Mouse (Mus musculus) forebrain, embryonic 13.5 days (tissue): Measurements from ENCODE around the gene Tmem9. TPM values are rescaled to one million over a fixed set of nuclear protein-coding genes. Genes with fewer than 3 reads are reported as not detected.

Source experiments
- ATAC-seq: fragments of 200-750 bp; cut with Nextera tagmentation; 2 replicates; pipeline ENCODE4 v1.8.0; 2017
- H3K27ac ChIP-seq: fragments of 300-500 bp; sonication (generic); 2 replicates; pipeline ENCODE4 v1.5.1; 2015; ENCODE audit warnings: inconsistent platforms, mild to moderate bottlenecking, moderate library complexity
- H3K27me3 ChIP-seq: fragments of 300-500 bp; sonication (generic); 2 replicates; pipeline ENCODE4 v1.6.1; 2015; ENCODE audit warnings: mild to moderate bottlenecking, inconsistent platforms
- H3K36me3 ChIP-seq: fragments of 300-500 bp; sonication (generic); 2 replicates; pipeline ENCODE4 v1.6.1; 2015; ENCODE audit warnings: mild to moderate bottlenecking, inconsistent platforms; ENCODE audit not compliant: poor library complexity, severe bottlenecking
- H3K4me1 ChIP-seq: fragments of 300-500 bp; sonication (generic); 2 replicates; pipeline ENCODE4 v1.6.1; 2015; ENCODE audit warnings: inconsistent platforms
- H3K4me2 ChIP-seq: fragments of 300-500 bp; sonication (generic); 2 replicates; pipeline ENCODE4 v1.6.1; 2015; ENCODE audit warnings: inconsistent platforms, mild to moderate bottlenecking, moderate library complexity
- H3K4me3 ChIP-seq: fragments of 300-500 bp; sonication (generic); 2 replicates; pipeline ENCODE4 v1.5.1; 2015; ENCODE audit warnings: mild to moderate bottlenecking, inconsistent platforms
- H3K9ac ChIP-seq: fragments of 300-500 bp; sonication (generic); 2 replicates; pipeline ENCODE4 v1.6.1; 2015; ENCODE audit warnings: mild to moderate bottlenecking, inconsistent platforms
- H3K9me3 ChIP-seq: fragments of 300-500 bp; sonication (generic); replicated peaks from 2 replicates; pipeline ENCODE4 v1.6.1; 2016; ENCODE audit warnings: inconsistent platforms
- WGBS: fragments of 180-500 bp; shearing (Covaris S2); methylation state at CpG from one replicate; pipeline ENCODE4 v1.1.7; 2015; 5-methylcytosine and 5-hydroxymethylcytosine counted together
- polyA plus RNA-seq: library from polyadenylated mRNA; unstranded; fragments of >200 nt; fragmentation: Nextera tagmentation; extraction: Ambion mirVana; gene quantifications from 2 replicates; pipeline ENCODE4 v1.2.1, GENCODE M21; 2015

Tmem9 gene
- polyA plus RNA-seq, 1 experiment from 2014 or later: 130 TPM

DNA sequence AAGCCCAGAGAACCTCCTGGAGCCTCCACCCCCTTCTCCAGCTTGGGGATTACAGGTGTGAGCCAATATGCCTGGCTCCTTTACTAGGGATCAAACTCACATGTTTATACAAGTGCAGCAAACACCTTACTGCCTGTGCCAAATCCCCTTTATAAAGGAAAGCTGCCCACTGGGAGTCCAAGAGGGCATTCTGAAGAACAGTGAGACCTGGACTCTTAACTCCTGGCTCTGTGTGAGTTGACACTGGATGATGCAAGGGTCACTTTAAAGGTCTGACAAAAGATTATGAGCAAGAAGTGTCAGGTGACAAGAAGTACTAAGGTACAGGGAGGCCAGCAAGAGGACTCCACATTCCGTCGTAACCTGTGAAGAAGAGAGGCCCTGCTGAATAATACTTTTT, 6.5 kb upstream of the Tmem9 start:
- WGBS: 84% methylated on average over 2 of the region's 2 CpGs
- H3K27me3 ChIP-seq: peaks cover 4% of the 10 kb centered on the region

DNA sequence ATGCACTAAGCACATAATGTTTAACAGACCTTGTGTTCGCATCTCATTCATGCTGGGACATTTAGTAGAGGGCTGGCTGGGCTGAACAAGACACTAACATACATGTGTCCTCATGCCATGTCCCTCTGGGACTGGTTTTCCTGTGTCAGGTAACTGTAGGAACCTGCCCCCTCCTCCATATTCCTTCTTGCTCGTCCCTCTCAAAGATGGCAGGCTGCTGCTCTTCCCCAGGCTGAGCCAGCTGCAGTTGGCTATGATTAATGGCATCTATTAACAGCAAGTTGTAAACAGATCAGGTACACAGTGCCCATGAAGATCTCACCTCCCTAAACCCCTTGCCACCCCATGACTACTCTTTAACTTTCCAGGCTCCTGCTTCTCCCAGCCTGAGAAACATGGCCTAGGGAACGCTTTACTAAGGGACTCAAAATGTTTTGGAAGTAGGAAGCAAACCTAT, 1.6 kb upstream of the Tmem9 start, which contains the start of gene Igfn1:
Gene Igfn1, minus strand, starts transcription at position 51 of the 457 bp plus-strand sequence.
- peaks cover 11% of the 10 kb centered on the region for H3K4me1 ChIP-seq
- no peak for ATAC-seq
- WGBS: 83% methylated on average over 3 of the region's 3 CpGs

More for the DNA sequence above, 6.5 kb upstream of the Tmem9 start:
- Histone ChIP-seq H3K4me3 (no peak overlapping the region), H3K27ac (no peak overlapping the region), H3K36me3 (no peaks in the 10 kb centered on the region), H3K9me3 (no peaks in the 10 kb centered on the region), H3K4me1 (no peaks in the 10 kb centered on the region), H3K9ac (no peak overlapping the region), H3K4me2 (no peak overlapping the region)
- ATAC-seq: no peak

DNA sequence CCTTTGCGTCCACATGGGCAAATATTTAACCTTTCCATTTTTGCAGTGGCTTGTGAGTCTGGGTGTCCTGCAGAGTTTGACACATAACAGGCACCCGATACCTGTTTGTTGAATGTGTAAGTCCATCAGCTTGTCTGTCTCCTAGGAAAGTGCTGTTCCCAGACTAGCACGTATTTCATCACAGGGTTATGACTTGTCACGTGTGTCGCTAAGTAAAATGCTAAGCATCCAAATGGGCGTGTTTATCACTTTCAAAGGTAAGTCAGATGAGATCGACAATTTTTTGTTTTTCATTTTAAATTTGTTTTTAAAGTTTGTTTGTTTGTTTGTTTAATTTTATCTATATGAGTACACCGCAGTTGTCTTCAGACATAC, 196 bp downstream of the Tmem9 start:
- Histone ChIP-seq H3K27me3 (peaks cover 24% of the 10 kb centered on the region), H3K9me3 (no peaks in the 10 kb centered on the region), H3K4me1 (peaks cover 11% of the 10 kb centered on the region), H3K36me3 (no peaks in the 10 kb centered on the region), H3K9ac (no peak overlapping the region), H3K4me3 (peak overlapping the region; percentile 39), H3K27ac (no peak overlapping the region), H3K4me2 (peak overlapping the region; percentile 74)
- WGBS: 20% methylated on average over 8 of the region's 8 CpGs
- no peak for ATAC-seq

More for the DNA sequence above, 1.6 kb upstream of the Tmem9 start, which contains the start of gene Igfn1:
- peak within 1 kb of the TSS; percentile 74 for H3K4me2 ChIP-seq
- H3K27me3 ChIP-seq: peaks cover 24% of the 10 kb centered on the region
- H3K27ac ChIP-seq: no peak within 1 kb of the TSS
- no peak within 1 kb of the TSS for H3K9ac ChIP-seq
- no peak within 1 kb of the TSS; the same call in 1 of the 2 replicates for H3K4me3 ChIP-seq
- H3K9me3 ChIP-seq: no peaks in the 10 kb centered on the region
- H3K36me3 ChIP-seq: no peaks in the 10 kb centered on the region

DNA sequence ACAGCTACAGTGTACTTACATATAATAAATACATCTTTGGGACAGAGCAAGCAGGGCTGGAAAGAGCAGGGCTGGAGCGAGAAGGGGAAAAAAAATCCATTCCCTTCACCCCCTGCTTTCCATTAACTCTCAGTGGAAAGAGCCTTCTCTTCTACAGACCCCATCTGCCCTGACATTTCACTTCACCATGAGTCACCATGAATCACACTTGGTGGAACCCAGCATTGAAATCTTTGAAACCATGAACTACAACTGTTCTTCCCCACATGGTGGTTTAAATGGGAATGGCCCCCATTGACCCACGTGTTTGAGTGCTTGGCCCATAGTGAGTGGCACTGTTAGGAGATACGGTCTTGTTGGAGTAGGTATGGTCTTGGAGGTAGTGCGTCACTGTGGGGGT, 2.3 kb downstream of the Tmem9 start:
- no peak for ATAC-seq
- Histone ChIP-seq H3K4me1 (peaks cover 11% of the 10 kb centered on the region), H3K4me2 (no peak overlapping the region), H3K27me3 (peaks cover 24% of the 10 kb centered on the region), H3K9me3 (no peaks in the 10 kb centered on the region), H3K9ac (no peak overlapping the region), H3K4me3 (no peak overlapping the region), H3K36me3 (no peaks in the 10 kb centered on the region), H3K27ac (no peak overlapping the region)
- WGBS: 85% methylated on average over 4 of the region's 4 CpGs

DNA sequence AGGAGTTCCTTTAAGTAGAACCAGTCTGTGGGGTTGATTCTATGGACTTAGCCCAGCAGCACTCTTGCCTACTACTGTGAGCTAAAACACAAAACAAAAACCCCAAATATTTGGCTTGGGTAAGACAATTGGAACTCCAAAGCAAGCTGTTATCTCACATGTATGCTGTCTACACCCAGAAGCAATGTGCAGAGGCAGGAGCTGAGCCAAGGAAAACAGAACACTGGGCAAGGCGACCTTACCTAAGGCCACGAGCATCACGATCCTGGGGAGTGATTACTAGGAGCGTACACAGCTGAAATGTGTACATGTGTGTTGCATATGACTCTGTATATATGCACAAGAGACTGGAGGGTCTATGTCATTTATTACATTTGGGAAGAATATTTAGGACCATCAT, 5.6 kb downstream of the Tmem9 start:
- H3K36me3 ChIP-seq: no peaks in the 10 kb centered on the region
- 87% methylated on average over 4 of the region's 4 CpGs for whole genome bisulfite sequencing
- H3K4me2 ChIP-seq: no peak overlapping the region
- H3K4me3 ChIP-seq: no peak overlapping the region
- no peak overlapping the region for H3K9ac ChIP-seq
- no peak for ATAC-seq
- peaks cover 8% of the 10 kb centered on the region for H3K27me3 ChIP-seq
- no peaks in the 10 kb centered on the region for H3K9me3 ChIP-seq
- no peak overlapping the region for H3K27ac ChIP-seq
- H3K4me1 ChIP-seq: peaks cover 7% of the 10 kb centered on the region

DNA sequence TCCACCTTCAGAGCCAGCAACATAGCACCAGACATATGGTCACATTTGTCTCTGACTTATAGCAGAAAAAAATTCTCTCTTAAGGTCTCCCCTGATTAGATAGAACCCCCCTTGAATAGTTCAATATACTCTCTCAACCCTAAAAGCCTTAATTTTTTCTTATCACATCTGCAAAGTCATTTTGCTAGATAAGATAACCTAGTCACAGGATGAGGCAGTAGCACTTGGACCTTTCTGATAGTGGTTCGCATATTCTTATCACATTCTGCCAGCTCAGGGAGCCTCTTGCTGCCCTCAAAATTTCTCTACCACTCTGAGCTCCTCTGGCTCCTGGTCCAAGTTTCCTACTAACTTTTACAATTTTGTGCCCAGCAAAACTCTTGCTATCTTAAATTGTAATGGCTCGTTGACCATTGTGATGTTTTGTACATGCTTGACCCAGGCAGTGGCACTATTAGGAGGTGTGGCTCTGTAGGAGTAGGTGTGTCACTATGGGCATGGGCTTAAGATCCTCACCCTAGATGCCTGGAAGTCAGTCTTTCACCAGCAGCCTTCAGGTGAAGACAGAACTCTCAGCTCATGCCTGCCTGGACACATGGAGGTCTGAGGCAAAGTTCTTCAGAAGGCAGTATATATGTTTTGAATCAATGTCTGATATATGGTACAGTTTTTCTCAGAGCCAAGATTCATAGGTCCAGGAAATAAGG, 7.0 kb downstream of the Tmem9 start:
- no peaks in the 10 kb centered on the region for H3K27me3 ChIP-seq
- WGBS: 83% methylated on average over 2 of the region's 2 CpGs
- H3K4me1 ChIP-seq: peaks cover 18% of the 10 kb centered on the region
- no peaks in the 10 kb centered on the region for H3K36me3 ChIP-seq
- H3K4me2 ChIP-seq: no peak overlapping the region
- ATAC-seq: no peak
- no peak overlapping the region for H3K9ac ChIP-seq
- H3K4me3 ChIP-seq: no peak overlapping the region
- no peak overlapping the region for H3K27ac ChIP-seq
- no peaks in the 10 kb centered on the region for H3K9me3 ChIP-seq

DNA sequence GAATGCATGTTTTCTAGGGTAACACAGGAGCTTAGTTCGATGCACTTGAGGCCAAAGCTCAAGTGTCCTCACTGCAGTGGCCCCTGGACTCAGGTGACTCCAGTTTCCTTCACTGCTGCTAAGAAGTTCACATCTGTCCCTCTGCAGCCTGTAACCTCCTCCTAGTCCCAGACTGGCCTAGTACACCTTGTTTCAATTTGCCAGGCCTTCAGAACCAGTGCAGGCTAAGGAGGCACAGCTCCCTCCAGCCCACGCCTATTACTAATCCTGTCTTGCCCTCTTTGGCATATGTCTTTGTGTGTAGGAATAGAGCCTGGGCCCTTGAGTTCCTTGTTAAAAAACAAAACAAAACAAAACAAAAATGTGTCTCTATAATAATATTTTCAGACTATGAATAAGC, 9.4 kb downstream of the Tmem9 start:
- Histone ChIP-seq H3K9ac (no peak overlapping the region), H3K4me3 (no peak overlapping the region), H3K36me3 (peaks cover 20% of the 10 kb centered on the region), H3K4me2 (peak overlapping the region; percentile 34; the same call in 1 of the 2 replicates), H3K9me3 (no peaks in the 10 kb centered on the region), H3K4me1 (peaks cover 18% of the 10 kb centered on the region), H3K27ac (peak overlapping the region; percentile 58; the same call in 1 of the 2 replicates), H3K27me3 (no peaks in the 10 kb centered on the region)
- 72% methylated on average over 2 of the region's 2 CpGs for WGBS
- ATAC-seq: peak; percentile 50; the same call in 1 of the 2 replicates

DNA sequence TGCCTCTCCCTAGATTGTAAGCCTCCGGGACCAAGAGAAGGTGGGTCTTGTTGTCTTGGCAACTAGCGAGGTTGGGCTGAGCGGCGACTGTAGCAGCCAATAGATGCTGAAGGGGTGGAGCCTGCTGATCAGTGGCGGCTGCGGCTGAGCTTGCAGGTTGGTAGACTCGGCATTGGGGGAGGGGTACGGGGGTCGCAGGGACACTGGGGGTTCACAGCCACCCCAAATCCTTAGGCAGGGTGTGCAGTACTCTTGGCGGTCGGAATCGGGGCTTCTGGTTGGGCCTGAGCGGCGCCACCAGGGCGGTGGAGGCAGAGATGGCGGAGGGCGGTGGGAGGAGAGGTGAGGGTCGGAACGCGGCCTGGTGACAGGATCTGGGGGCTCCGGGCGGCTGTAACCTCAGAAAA, 10.0 kb downstream of the Tmem9 start:
- no peaks in the 10 kb centered on the region for H3K27me3 ChIP-seq
- H3K27ac ChIP-seq: peak overlapping the region; percentile 58; the same call in 1 of the 2 replicates
- ATAC-seq: peak; percentile 100
- WGBS: 0% methylated on average over 22 of the region's 22 CpGs
- peak overlapping the region; percentile 94 for H3K4me2 ChIP-seq
- peak overlapping the region; percentile 69 for H3K4me3 ChIP-seq
- H3K9ac ChIP-seq: peak overlapping the region; percentile 85
- H3K4me1 ChIP-seq: peaks cover 18% of the 10 kb centered on the region
- H3K9me3 ChIP-seq: no peaks in the 10 kb centered on the region
- H3K36me3 ChIP-seq: peaks cover 26% of the 10 kb centered on the region

DNA sequence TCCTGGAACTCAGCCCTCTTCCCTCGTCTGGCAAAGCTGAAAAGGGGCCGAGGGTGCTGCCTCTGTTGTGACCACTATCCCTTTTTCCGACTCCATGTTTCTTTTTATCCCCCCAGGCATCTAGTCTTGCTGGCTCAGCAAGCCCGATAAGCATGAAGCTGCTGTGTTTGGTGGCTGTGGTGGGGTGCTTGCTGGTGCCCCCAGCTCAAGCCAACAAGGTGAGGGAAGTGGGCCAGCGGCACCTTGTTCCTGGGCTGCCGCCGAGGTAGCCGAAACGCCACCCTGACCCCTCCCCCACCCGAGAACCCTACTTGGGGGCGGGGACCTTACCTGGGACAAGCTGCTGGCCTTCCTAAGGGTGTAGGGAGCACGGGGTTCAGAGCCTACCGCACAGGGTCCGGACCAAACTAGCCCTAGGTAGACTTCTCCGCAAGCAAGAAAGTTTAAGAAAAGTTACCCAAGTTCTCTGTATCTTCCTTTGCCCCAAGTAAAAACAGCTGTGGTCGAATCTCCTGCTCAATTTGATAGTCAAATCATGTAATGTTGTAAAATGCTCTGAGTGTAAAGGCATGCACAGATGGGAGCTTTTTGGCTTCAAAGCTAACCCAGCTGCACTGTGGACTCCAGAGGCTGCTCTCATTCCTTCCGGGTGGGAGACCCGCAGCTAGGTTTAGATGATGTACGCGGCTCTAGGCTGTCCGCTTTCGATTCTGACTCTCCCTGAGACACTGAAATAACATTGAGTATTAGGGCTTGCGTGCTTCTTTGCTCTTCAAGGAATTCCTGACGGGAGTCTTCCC, 10.6 kb downstream of the Tmem9 start:
- Histone ChIP-seq H3K27ac (peak overlapping the region; percentile 27; the same call in 1 of the 2 replicates), H3K9me3 (no peaks in the 10 kb centered on the region)
- 7% methylated on average over 24 of the region's 24 CpGs for WGBS

DNA sequence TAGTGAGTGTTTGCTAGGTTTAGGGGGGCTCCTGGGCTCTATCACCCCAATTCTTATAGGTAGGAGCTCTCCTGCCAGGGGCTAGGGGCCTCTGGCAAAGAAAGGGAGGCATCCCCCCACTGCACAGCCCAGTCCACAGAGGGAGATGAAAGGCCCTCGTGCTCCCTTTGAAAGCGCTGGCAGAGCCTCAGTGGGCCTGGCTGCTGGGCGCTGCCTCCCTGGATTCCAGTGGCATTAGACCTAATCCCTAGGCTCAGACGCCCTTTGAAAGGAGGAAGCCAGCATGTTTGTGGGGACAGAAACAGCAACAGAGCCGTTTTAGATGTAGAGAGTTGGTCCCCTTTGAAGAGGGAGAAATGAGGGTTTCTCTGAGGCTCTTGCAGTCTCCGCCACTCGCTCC, 22.3 kb downstream of the Tmem9 start:
- no peaks in the 10 kb centered on the region for H3K9me3 ChIP-seq
- no peaks in the 10 kb centered on the region for H3K27me3 ChIP-seq
- no peak overlapping the region for H3K4me3 ChIP-seq
- H3K27ac ChIP-seq: no peak overlapping the region
- H3K4me1 ChIP-seq: peaks cover 13% of the 10 kb centered on the region
- no peak overlapping the region for H3K9ac ChIP-seq
- H3K4me2 ChIP-seq: no peak overlapping the region
- WGBS: 24% methylated on average over 7 of the region's 7 CpGs
- ATAC-seq: no peak
- peaks cover 100% of the 10 kb centered on the region for H3K36me3 ChIP-seq

More for the DNA sequence above, 10.6 kb downstream of the Tmem9 start:
- Histone ChIP-seq H3K9ac (peak overlapping the region; percentile 85), H3K4me3 (peak overlapping the region; percentile 69), H3K4me1 (peaks cover 18% of the 10 kb centered on the region), H3K4me2 (peak overlapping the region; percentile 94), H3K27me3 (no peaks in the 10 kb centered on the region), H3K36me3 (peaks cover 33% of the 10 kb centered on the region)
- peak; percentile 26 for ATAC-seq

DNA sequence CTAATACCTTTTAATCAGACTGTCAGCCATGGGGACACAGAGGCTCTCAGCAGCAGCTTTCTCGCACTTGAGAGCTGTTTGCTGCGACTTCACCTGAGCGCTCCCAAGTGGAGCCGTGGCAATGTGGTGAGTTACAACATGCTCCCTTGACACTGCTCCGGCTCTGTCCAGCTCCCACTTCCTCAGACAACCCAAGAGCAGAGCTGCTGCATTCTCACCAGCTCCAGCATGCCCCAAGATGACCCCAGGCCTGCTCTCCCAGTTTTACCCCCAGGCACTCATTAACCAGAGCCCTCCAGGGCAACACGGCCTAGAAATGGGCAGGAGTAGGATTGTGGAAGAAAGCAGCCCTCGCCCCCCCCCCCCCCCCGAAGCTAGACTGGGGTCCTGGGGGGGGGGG, 23.7 kb downstream of the Tmem9 start:
- H3K9me3 ChIP-seq: no peaks in the 10 kb centered on the region
- 84% methylated on average over 8 of the region's 8 CpGs for WGBS
- peaks cover 13% of the 10 kb centered on the region for H3K4me1 ChIP-seq
- ATAC-seq: no peak
- H3K27me3 ChIP-seq: no peaks in the 10 kb centered on the region
- no peak overlapping the region for H3K4me2 ChIP-seq
- H3K27ac ChIP-seq: no peak overlapping the region
- H3K36me3 ChIP-seq: peaks cover 93% of the 10 kb centered on the region
- no peak overlapping the region for H3K4me3 ChIP-seq
- H3K9ac ChIP-seq: no peak overlapping the region

DNA sequence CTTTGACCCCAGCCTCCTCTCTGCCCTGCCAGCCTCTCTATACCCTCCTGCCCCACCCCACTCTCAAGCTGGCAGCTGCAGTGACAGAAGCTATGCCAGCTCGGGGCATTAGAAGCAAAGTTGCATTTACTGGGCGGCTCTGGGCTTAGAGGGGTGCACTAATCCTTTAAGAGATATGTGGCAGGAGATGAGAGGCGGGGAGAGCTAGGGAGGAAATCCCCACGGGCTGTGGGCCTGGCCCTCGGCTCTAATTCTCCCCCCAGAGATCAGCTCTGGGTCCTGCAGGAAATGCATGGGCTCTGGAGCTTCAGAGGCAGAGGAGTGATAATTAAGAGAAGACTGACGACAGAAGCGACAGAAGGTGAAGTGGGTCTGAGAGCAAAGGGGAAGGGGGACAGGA, 25.0 kb downstream of the Tmem9 start:
- Histone ChIP-seq H3K27ac (no peak overlapping the region), H3K4me2 (no peak overlapping the region), H3K9ac (no peak overlapping the region), H3K4me1 (peaks cover 13% of the 10 kb centered on the region), H3K9me3 (no peaks in the 10 kb centered on the region), H3K4me3 (no peak overlapping the region), H3K36me3 (peaks cover 80% of the 10 kb centered on the region), H3K27me3 (no peaks in the 10 kb centered on the region)
- ATAC-seq: no peak
- WGBS: 75% methylated on average over 7 of the region's 7 CpGs
